Mouse (Mus musculus) spleen, adult 2 months (tissue): ENCODE results near the gene Dip2c.

Source experiments
- CTCF ChIP-seq: fragments of 200-500 bp; IDR thresholded peaks from 2 replicates; pipeline ENCODE4 v1.5.1; 2011; ENCODE audit warnings: mild to moderate bottlenecking, inconsistent platforms; ENCODE audit not compliant: insufficient read depth, insufficient read length, insufficient replicate concordance; ENCODE audit errors: extremely low read depth
- POLR2A ChIP-seq: fragments of 200-500 bp; IDR thresholded peaks from 2 replicates; pipeline ENCODE4 v1.6.1; 2011; ENCODE audit warnings: low read depth, low read length, inconsistent platforms

- TF ChIP-seq CTCF (no peak), POLR2A (no peak)
These were observed 20.9 kb downstream of the Dip2c start for GRCm38 (mm10) chr13:9297266-9297665.
